Mouse (Mus musculus): Measurements from ENCODE around the gene Kif1b.

DNA sequence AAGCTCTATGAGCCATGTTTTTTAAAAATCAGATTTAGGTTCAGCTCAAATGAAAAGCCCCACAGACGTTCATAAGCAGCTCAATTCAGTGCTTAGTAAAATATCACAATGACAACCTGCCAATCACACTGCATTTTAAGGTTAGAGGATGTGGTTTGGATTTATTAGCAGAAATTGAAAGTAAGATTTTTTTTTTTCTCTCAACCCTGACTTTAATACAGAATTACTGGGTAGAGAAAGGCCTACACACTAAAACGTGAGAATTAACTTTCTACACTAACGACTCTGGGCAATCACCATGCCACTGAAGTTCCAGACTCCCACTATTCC is 963 bp upstream of the Kif1b start:
- no peak for TF ChIP-seq CTCF (IDR thresholded peaks at IDR 0.05; ENCODE audit: extremely low read depth, insufficient read length, insufficient replicate concordance, low read depth, low read length)
- TF ChIP-seq POLR2A (IDR thresholded peaks at IDR 0.05; ENCODE audit: low read depth, low read length), result no peak
